Mouse (Mus musculus) liver, adult (tissue): ENCODE results near the gene Ms4a15.
A peak's percentile ranks its signal among the peaks of the same experiment; 100 is the strongest.

Source experiments
- GATA4 ChIP-seq: IDR thresholded peaks from 2 replicates; pipeline ENCODE4 v1.6.1; 2014; ENCODE audit warnings: mild to moderate bottlenecking, low read length; ENCODE audit not compliant: insufficient replicate concordance

Gene Ms4a15

DNA sequence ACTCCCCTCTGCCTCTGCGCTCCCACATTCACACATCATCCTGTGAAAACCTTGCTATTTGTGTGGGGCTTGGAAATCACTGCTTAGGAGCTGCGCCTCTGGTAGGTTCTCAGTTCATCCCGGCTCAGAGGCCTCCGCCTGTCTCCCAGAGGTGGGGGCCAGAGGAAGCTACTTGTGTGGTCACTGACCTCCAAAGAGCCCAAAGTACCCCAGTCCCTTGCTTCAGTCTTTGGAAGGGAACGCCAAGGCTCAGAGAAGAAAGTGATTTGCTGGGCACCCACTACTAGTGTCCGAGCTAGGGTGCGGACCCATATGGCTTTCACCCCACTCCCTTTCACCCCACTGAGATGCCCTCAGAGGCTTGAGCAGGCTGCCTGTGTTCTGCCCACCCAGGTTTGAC is at the start of gene Ms4a15:
Gene Ms4a15 (minus strand): TSS at position 101 of the 400 bp plus-strand sequence.
- TF ChIP-seq GATA4 = no peak

DNA sequence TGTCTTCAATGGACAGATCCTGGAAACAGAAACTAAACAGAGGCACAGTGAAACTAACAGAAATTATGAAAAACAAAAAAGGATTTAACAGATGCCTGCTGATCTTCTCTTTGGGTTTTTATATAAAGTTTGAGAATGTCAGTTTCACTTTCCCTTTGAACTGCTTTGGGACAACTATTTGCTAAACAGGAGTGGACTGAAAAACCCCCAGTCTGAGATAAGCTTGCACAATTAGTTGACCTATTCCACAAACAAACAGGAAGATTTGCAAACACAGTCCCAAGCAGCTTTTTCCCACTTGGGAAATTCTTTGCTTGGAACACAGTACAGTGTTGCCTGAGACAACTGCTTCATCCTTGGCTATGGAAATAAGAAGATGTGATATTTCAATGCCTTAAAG is 44.5 kb upstream of the Ms4a15 start:
- TF ChIP-seq GATA4 = peak; percentile 66; the same call in 1 of the 2 replicates

DNA sequence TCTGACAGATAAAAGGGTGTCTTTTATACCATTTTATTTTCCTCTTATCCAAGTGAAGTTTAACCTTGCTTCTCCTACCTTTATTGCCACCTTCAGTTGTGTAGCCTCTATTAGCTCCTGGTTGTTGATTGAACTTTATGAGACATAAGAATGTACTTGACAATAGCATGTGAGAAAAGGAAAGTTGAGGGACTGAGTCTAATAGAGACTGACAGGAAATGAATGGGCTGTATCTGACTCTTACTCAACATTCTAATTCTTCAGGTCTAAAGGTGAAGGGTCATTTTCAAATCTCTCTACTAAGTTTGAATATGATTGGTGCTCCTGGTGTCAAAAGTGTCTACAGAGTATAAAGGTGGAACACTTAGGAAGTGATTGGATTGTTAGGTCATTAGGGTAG is 29.3 kb upstream of the Ms4a15 start:
- TF ChIP-seq GATA4 = no peak

DNA sequence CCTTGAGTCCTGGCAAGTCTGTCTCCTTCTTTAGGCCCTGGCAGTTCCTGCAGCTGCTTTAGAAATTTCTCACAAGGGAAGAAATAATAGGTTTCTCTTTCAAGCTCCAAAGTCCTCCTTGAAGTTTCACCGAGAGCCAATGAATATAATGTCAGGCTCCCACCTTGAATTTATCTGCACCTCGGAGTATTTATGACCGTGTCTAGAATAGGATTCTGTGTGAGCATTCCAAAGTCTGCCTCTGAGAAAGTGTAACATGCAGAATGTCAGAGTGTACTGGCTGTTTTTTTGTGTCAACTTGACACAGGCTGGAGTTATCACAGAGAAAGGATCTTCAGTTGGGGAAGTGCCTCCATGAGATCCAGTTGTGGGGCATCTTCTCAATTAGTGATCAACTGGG is 24.8 kb upstream of the Ms4a15 start, which contains the start of gene Ms4a18:
Gene Ms4a18 (minus strand): TSS at position 141 of the 400 bp plus-strand sequence.
- TF ChIP-seq GATA4 = no peak

DNA sequence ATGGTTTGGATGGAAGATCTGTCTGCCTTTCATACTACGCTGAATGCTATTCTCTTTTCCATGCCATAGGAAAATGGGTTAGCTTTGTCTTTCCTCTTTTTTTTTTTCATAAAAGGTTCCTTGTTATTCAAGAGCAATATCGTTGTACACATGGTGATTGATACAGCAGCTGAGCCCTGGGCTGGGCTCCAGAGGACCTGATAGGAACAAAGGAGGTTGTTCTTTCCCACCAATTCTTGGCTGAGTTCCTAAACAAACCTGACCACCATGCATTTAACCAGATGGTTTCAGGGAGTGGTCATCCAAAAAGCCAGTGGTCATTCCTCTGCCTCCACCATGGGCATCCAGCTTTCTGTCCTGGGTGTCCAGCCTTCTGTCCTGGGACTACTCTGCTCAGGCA is 24.2 kb upstream of the Ms4a15 start:
- no peak for TF ChIP-seq GATA4

DNA sequence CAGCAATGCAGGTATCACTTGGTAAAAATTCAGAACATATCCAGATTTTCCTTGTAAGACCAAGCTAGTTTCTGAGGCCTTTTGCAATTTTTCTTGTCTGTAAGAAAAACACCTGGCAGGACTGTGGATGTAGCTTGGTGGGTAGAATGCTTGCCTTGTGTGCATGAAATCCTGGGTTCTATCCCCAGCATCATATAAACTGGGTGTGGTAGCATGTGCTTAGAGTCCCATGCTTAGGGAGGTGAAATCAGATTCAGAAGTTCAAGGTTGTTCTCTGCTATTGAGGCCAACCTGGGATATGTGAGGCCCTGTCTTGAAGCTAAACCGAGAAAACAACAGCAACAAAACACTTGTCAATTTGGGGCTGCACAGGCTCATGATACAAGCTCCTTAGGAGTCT is 22.9 kb upstream of the Ms4a15 start:
- TF ChIP-seq GATA4 = no peak

DNA sequence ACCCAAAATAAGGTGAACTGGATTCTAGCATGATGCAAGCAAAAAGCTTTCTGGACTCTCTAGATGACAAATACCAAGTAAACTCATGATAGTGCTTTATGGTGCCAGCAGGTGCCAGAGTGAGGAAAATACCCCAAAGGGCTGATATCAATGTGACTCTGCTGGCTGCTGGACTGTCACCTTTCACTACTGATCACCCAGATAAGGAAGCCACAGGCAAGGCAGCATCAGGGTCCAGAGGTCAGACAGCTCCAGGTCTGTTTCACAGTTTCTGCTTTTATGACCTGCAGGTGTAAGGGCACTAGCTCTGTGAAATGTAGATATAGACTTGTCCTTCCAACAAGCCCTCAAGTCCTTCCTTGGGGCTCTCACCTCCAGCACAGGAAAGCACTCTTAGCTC is 22.4 kb upstream of the Ms4a15 start:
- peak; percentile 94; the same call in 1 of the 2 replicates for TF ChIP-seq GATA4

DNA sequence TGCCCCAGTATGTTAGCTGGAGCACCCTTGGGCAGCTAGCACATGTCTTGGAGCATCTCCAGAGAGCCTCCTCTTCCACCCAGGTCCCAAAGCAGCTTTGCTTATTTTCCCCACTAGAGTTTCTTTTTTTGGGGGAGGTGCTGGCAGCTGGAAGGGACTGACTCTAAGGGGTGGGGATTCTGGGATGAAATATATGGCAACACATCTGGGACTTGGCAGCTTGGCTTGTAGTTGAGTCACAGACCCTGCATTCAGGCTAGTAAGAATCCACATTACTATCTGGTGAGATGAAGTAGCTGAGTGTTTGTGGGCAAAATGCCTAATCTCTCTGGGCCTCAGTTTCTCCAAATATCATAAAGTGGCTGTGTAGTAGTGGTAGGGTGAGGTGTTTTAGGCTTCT is 1.1 kb downstream of the Ms4a15 start:
- TF ChIP-seq GATA4 = no peak

DNA sequence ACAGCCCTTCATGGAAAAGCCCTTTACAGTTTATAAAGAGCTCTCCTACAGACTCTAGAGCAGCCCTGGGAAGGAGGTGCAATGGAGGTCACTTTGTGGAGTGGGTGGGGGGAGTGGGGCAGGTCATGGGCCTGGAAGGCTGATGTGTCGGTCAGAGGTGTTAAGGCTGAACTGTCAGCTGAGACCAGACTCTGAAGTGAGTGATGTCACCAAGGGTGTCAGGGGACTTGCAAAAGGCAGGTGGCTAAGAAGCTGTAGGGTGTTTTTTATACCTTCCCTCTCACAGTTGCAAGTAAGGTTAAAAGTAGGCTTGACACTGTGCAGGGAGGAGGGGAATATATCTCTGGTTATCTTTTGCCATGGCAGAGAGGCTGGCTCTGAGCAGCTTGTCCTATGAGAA is 2.3 kb downstream of the Ms4a15 start:
- TF ChIP-seq GATA4 = no peak

DNA sequence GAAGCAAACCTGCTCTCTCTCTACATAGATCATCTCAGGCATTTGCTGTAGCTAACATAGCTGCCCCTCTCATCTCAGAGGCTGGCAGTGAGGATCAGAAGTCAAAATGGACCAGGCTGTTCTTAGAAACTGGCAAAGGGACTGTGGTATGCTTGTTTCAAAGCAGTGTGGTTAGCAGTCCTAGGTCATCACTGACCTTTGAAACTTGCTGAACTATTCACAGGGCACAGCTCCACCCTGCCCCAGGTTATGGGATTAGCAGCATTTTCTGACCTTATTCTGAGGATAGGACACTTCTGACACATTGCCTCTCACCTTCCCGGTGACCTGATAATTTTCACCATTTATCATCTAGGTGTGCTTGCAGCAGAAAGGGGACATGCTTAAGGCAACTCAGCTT is 4.5 kb downstream of the Ms4a15 start:
- no peak for TF ChIP-seq GATA4

DNA sequence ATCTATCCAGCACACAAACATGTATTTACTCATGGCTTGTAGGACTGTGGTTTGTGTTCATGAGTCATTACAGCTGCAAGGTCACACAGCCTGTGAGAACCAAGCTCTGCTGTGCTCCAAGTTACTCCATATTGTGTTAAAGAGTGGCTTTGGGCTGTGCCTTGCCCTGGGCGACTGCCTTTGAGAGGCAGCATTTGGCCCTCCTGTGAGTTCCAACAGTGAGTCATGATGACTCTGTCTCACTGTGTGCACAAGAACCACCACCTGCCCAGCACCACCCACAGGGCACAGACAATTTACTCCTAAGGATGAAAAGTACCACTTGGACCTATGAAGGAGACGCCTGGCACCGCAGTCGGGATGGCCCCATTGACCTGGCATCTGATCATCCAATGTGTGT is 7.2 kb downstream of the Ms4a15 start:
- no peak for TF ChIP-seq GATA4

DNA sequence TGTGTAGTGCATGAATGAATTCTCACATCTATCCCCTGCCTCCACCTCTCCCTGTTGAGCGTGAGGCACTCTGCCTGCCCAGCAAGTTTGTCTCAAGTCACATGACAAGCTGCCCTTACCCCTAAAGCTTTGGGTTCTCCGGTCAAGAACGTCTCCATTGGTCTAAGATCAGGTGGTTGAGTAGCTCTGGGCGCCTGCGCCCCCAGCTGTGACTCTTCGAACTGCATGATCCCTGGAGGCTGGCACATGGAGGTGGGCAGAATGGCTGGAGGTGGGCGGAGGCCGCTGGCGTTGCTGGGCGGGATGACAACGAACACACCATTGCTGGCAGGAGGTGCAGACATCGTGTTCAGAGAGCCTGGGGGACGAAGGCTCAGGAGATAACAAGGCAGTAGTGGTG is 8.5 kb downstream of the Ms4a15 start:
- TF ChIP-seq GATA4 = no peak

DNA sequence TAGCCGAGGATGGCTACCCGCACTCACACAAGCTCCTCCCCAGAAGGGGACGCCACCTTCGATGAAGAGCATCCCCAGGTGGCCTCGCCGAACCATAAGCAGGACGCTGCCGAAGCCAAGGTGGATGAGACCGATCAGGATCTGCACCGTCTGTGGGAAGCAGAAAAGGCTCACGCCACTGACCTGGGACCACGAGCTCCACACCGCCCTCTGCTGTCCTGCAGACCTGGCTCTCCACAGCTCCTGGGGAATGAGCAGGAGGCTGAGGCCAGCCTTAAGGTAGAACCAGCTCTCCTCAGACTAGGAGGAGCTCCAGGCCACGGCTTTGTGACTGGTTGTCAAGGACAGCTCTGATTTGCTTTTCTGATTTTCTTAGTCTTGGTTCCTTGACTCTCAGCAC is 9.9 kb downstream of the Ms4a15 start:
- TF ChIP-seq GATA4 = no peak

DNA sequence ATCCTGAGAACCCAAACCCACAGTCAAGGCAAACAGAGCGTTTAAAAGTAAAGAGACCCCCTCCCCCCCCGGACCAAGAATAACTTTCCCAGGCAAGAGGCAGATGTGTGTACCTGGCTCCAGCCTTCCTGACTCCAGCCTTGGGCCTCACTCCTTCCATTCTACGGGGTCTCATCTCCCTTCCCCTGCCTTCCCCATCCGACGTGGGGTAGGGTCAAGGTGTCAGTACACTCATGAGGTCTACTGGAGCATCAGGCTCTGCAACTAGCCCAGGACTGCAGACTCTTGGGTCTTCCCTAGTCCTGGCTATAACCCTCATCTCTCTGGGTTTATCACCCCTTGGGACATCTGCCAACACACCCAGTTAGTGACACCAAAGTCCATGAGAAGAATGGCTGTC is 12.8 kb downstream of the Ms4a15 start:
- TF ChIP-seq GATA4 = no peak

DNA sequence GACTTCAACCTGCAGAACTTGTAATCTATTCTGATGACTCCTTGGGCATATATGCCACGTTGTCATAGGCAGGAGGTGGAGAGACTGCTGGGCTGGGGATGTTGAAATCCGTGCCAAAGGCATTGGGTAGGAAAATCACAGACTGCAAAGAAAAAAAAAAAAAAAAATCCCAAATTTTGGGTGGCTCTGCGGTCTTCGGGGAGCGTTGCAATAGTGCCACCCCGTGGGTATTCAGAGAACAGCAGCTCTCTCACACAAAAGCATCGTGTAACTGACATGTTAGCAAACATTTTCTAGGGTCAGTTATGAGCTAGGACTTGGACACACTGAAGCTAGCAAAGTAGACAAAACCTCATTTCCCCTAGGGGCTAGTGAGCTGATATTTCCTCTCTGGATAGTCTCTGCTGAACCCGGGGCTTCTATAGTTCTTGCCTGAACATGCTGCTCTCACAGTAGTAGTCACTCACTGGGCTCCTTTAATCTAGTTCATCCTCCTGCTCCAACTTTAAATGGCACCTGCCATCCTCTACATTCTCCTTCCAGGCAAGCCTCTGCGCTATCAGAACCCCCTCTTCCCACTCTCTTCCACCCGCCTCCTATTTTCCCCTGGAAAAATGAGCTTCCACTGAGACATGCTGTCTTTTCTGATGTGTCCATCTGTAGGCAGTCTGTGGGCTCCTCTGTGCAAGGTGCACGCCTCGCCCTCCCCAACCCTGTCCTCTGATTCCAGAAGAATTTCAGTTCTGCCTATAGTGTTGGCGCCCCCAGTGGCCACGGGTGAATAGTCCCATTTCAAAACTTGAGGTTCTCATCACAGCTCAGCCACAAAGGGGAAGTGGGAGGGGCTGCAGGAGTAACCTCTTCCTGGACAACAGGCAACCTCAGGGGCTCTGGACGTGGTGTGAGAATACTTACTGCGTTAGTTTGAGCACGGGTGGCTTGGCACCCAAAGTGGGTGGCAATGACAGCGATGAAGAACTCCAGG is 13.6 kb downstream of the Ms4a15 start:
- no peak for TF ChIP-seq GATA4

DNA sequence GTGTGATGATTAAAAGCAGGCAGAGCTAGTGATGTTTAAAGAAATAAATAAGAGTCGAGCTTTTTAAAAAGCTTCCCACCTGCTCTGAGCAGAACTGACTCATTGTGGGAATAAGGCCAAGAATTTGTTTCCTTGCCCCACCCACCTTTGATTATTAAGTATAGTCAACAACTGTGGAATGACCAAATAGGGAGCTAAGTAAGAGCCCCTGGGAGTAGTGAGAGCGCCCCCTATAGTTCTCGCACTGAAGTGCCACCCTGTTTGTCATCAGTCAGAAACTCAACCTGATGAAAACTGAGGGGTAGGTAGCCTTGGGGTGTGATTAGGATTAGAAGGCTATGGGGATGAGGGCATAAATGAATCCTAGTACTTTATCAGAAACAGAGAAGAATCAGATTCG is 16.7 kb downstream of the Ms4a15 start:
- no peak for TF ChIP-seq GATA4

DNA sequence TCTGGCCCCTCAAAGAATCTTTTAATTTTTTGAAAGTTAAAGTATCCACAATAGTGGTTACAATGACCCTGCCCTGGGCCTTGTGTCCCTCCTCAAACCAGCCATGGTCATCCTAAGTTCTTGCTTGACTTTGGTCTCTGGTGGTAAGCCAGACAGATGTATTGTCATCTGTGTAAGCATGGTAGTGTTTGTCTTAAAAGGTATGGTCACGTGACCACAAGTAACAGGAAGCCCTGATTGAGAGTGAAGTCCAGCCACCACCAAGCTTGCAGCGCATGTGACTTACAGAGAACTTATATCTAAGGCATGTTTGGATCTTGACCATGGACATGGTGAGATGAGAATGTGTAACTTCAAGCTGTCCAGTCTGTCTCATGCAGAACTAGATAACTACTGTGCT is 17.9 kb downstream of the Ms4a15 start:
- TF ChIP-seq GATA4 = no peak
